Mouse (Mus musculus) brain, embryonic 18.5 days (tissue): ENCODE measurements around the gene Cpa1.

Source experiments
- DNase-seq: peaks from one replicate; pipeline ENCODE4 v3.0.0-alpha.2; 2012; ENCODE audit warnings: low read depth, low spot score

Gene Cpa1

DNA sequence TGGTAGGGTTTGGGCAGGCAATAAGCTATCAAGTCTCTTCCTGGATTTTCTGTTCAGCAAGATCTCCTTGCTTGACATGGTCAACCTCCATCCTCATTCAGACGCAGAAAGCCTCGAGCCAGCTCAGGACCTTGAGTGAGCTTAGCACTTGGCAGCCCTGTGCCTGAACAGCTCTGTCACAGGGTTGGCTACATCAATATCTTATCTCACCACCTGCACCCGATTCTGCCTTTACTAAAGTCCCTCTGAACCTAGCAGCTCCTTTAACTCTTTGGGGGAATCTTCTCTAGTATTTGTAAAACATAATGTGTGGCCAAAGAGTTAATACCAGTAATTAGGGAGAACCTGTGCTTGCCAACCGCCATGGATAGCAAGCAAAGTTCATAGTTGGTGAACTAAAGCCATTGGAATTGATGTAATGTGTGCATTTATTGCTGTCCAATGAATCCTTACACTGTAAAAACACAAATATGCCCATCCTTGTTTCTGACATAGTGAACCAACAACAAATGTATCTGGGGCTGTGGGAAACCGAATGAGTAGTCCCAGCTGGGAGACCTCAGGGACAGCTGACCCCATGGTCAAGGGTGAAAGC lies at the start of gene Cpa1:
TSS of gene Cpa1 (plus strand) at position 545 of the 595 bp plus-strand sequence.
- DNase-seq, result no peak

GRCm38 (mm10) chr6:30589819-30590218 lies 49.2 kb upstream of the Cpa1 start:
- DNase-seq, result no peak

DNA sequence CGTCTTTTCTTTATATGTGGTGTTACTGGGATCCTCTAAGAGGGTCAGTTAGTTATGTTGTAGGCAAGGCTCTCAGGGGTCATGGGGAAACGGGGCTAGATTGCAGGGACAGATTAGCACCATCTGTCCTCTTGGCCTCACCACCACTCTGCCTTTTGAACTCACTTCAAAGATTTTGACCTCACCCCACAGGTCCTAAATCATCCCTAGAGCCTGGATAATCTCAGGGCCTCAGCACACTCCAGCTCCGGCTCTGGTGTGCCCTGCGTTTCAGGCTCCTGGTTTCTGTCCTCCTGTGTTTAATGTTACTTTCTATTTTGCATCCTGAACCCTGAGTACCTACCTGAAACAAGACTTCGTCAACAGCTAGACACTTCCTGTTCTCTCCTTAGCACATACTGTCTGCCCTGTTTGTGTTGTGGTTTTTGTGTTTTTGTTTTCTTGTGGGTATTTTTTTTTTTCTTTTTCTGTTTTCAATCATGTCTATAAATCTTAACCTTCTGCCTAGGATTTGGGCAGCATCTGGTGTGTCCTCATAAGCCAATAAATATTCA lies 47.1 kb upstream of the Cpa1 start:
- DNase-seq, result no peak

- DNase-seq, result no peak
These were observed 46.5 kb upstream of the Cpa1 start for GRCm38 (mm10) chr6:30592417-30592974.

- DNase-seq, result no peak
These were observed 44.7 kb upstream of the Cpa1 start for GRCm38 (mm10) chr6:30594364-30594763.

GRCm38 (mm10) chr6:30596230-30596898 lies 42.7 kb upstream of the Cpa1 start:
- DNase-seq, result no peak

GRCm38 (mm10) chr6:30600033-30600432 lies 39.0 kb upstream of the Cpa1 start:
- DNase-seq, result no peak

GRCm38 (mm10) chr6:30600995-30601394 lies 38.0 kb upstream of the Cpa1 start:
- no peak for DNase-seq

GRCm38 (mm10) chr6:30604342-30604867 lies 34.6 kb upstream of the Cpa1 start:
- DNase-seq, result no peak

DNA sequence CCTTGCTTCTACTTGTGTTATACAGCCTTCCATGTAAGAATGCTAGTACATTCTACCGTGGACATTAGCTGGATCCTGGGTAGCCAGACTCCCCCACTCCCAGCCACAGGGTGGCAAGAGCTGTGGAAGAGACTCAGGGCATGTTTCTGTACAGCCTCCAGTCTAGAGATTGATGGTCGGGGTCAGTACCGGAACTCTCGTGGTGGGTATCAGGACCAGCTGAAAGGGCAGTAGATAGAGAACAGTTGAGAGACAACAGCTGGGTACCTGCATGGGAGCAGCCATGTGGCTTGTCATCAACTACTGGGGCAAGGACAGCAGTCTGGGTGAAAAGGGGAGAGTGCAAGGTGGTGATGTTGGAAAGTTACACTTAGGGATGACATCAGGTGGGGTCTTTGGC lies 33.9 kb upstream of the Cpa1 start:
- DNase-seq, result no peak

- no peak for DNase-seq
These were observed 33.3 kb upstream of the Cpa1 start for GRCm38 (mm10) chr6:30605672-30606071.

DNA sequence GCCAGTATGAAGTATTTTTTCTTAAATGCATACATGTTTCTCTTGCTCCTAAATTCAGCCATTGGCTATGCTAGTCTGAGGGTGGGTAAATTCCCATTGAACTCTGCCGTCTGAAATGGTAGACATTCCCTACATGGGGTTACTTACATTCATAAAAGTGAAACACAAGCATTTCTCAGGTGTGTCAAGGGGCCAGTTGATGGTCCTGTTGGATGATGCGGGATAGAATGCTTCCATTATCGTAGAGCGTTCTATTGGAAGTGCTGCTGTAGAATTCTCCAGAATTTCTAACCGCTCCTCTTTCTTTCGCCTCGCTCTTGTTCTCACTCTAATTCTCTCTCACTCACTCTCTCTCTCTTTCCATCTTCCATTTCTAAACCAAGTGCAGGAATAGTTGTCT lies 28.3 kb upstream of the Cpa1 start, which contains the start of gene Cpa5:
TSS of gene Cpa5 (plus strand) at position 301 of the 400 bp plus-strand sequence.
- DNase-seq, result no peak

DNA sequence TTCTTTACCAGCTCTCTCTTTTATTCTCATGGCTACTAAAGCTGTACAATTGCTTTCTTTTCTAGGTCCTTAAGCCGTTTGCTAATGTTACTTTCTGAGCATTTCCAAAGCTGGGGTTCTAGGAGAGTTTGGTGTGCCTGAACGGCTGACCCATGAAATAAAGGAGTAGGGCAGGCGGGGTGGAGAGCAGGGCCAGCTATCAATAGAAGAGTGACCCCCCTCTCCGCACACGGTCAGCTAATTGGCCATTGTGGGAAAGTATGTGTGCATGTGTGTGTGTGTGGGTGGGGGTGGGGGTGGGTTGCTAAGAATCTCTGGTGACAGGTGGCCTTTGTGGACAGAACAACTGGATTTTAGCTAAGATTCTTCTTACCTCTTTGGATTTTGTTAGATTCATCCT lies 27.8 kb upstream of the Cpa1 start:
- no peak for DNase-seq

DNA sequence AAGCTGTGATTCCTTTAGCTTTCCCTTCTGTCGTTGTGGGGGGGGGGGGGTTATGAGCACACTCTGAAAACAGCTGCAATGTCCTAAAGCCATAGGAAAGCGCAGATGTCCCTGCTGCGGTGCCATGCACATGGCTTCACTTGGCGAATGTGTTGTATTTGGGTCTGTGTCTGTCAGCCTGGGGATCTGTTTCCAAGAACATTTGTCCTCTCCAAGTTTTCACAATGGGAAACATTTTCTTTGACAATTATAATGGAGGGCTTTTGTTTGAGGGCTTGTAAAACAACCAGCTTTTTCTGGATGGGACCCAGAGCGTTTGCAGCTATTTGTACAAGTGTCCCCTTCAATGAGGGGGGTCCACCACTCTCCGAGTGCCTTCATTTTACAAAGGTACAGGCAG lies 24.8 kb upstream of the Cpa1 start:
- no peak for DNase-seq

- no peak for DNase-seq
These were observed 23.3 kb upstream of the Cpa1 start for GRCm38 (mm10) chr6:30615741-30616140.

DNA sequence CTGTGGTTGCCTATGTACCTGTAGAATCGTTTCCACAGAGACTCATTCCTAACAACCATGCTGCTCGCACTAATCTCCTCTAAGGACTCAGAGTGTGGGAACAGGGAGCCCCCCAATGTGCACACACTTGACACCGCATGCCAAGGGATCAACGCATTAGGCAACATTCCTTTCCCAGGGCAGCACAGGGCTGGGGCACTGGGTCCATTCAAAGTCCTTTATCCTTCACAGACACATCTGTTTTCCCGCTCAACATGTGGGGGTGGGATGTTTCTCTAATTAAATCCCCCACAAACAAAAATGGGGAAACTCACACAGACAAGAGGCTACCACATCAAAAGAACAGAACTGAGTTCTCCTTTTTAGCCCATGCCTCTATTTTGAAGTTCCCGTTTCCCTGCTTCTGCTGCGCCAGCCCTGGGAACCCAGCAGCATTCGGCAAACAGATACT lies 22.5 kb upstream of the Cpa1 start:
- DNase-seq, result no peak

GRCm38 (mm10) chr6:30617020-30617958 lies 21.7 kb upstream of the Cpa1 start:
- DNase-seq, result no peak

- DNase-seq, result peak; percentile 66
These were observed 20.9 kb upstream of the Cpa1 start for GRCm38 (mm10) chr6:30617959-30618590.

GRCm38 (mm10) chr6:30618735-30619134 lies 20.3 kb upstream of the Cpa1 start:
- no peak for DNase-seq

DNA sequence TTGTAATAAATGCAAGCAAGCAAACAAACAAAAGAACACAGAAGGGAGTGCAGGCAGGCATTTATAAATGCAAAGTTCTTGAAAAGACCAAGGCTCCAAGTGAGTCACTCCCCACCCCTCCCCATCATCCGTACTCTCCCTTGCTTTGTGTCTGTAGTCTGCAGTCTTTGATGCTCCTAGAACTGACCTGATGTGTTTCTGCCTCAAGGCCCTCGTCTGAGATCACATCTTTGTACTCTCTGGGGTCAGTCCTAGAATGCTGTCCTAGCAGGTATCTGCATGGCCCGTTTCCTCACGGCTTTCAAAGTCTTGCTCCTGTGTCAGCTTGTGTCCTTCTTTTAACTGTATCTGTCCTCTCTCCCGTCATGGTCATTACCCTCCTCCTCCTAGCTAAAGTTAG lies 19.4 kb upstream of the Cpa1 start:
- DNase-seq, result no peak

DNA sequence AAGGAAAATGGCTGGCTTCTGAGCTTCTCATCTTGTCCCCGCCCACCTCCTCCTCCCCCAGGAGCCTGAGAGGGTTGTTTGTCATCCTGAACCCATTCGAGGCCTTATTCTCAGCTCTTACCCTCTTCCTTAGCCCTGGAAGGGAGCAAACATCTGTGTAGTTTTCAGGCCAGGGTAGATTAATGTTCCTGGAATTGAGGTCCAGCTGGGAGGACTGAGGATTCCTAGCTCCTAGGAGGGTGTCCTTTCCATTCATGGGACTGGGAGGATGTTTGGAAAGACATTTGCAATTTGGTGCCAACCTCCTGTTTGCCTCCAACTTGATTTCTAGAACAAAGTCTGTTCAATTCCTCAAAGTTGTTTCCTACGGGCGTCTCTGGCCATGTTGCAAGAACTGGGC lies 18.4 kb upstream of the Cpa1 start:
- DNase-seq, result no peak
